Mouse (Mus musculus) limb, embryonic 11.5 days (tissue): Measurements from ENCODE around the gene Gpx3. TPM values are rescaled to one million over a fixed set of nuclear protein-coding genes. Genes with fewer than 3 reads are reported as not detected.

Experiments used
- ATAC-seq: fragments of 200-750 bp; cut with Nextera tagmentation; 2 replicates; pipeline ENCODE4 v1.8.0; 2017; ENCODE audit warnings: low read depth; ENCODE audit not compliant: insufficient number of reproducible peaks, low FRiP score, low TSS enrichment
- DNase-seq: peaks from one replicate; pipeline ENCODE4 v3.0.0-alpha.2; 2015; ENCODE audit warnings: low spot score
- H3K27ac ChIP-seq: fragments of 300-500 bp; sonication (generic); replicated peaks from 2 replicates; pipeline ENCODE4 v1.5.1; 2014; ENCODE audit warnings: low read depth, mild to moderate bottlenecking, low read length
- H3K27me3 ChIP-seq: fragments of 300-500 bp; sonication (generic); 2 replicates; pipeline ENCODE4 v1.6.1; 2014; ENCODE audit warnings: mild to moderate bottlenecking, low read length, mixed read lengths; ENCODE audit not compliant: control insufficient read depth, insufficient read depth
- H3K36me3 ChIP-seq: fragments of 300-500 bp; sonication (generic); 2 replicates; pipeline ENCODE4 v1.6.1; 2014; ENCODE audit warnings: mild to moderate bottlenecking, low read length, moderate library complexity, mixed read lengths; ENCODE audit not compliant: control insufficient read depth, insufficient read depth
- H3K4me1 ChIP-seq: fragments of 300-500 bp; sonication (generic); 2 replicates; pipeline ENCODE4 v1.6.1; 2014; ENCODE audit warnings: low read length, mixed read lengths; ENCODE audit not compliant: control insufficient read depth, insufficient read depth
- H3K4me2 ChIP-seq: fragments of 300-500 bp; sonication (generic); 2 replicates; pipeline ENCODE4 v1.6.1; 2014; ENCODE audit warnings: low read depth, mild to moderate bottlenecking, moderate library complexity; ENCODE audit not compliant: severe bottlenecking
- H3K4me3 ChIP-seq: fragments of 300-500 bp; sonication (generic); 2 replicates; pipeline ENCODE4 v1.5.1; 2014; ENCODE audit warnings: low read depth, low read length
- H3K9ac ChIP-seq: fragments of 300-500 bp; sonication (generic); 2 replicates; pipeline ENCODE4 v1.6.1; 2014; ENCODE audit warnings: mild to moderate bottlenecking, low read length
- H3K9me3 ChIP-seq: fragments of 300-500 bp; sonication (generic); 2 replicates; pipeline ENCODE4 v1.6.1; 2016; ENCODE audit warnings: low read length; ENCODE audit not compliant: control insufficient read depth
- WGBS: fragments of 180-500 bp; shearing (Covaris S2); extraction: QIAGEN DNeasy Blood & Tissue Kit; methylation state at CpG from one replicate; pipeline ENCODE4 v1.1.7; 2014; 5-methylcytosine and 5-hydroxymethylcytosine counted together
- polyA plus RNA-seq: library from polyadenylated mRNA; unstranded; fragments of >200 nt; fragmentation: Nextera tagmentation; extraction: Ambion mirVana; gene quantifications from 2 replicates; pipeline ENCODE4 v1.2.1, GENCODE M21; 2014

Gene Gpx3
- polyA plus RNA-seq, 1 experiment from 2014 or later: 49.9 TPM

GRCm38 (mm10) chr11:54911671-54912502, 9.6 kb downstream of the Gpx3 start:
- no peak for ATAC-seq
- Histone ChIP-seq H3K36me3 (peaks cover 3% of the 10 kb centered on the region; the same call in 1 of the 2 replicates), H3K9ac (no peak overlapping the region), H3K9me3 (no peaks in the 10 kb centered on the region), H3K4me1 (no peaks in the 10 kb centered on the region), H3K4me2 (no peak overlapping the region), H3K27ac (no peak overlapping the region), H3K4me3 (no peak overlapping the region), H3K27me3 (no peaks in the 10 kb centered on the region)
- no peak for DNase-seq
- 88% methylated on average over 7 of the region's 7 CpGs for WGBS

- no peak for DNase-seq
- Histone ChIP-seq H3K9ac (no peak overlapping the region), H3K4me1 (no peaks in the 10 kb centered on the region), H3K27ac (no peak overlapping the region), H3K4me3 (no peak overlapping the region), H3K36me3 (peaks cover 3% of the 10 kb centered on the region; the same call in 1 of the 2 replicates), H3K9me3 (no peaks in the 10 kb centered on the region), H3K4me2 (no peak overlapping the region), H3K27me3 (no peaks in the 10 kb centered on the region)
- 88% methylated on average over 9 of the region's 9 CpGs for WGBS
- no peak for ATAC-seq
Observed at GRCm38 (mm10) chr11:54912503-54913316, 10.5 kb downstream of the Gpx3 start.

- Histone ChIP-seq H3K9me3 (no peaks in the 10 kb centered on the region), H3K4me2 (no peak overlapping the region), H3K9ac (no peak overlapping the region), H3K4me1 (no peaks in the 10 kb centered on the region), H3K27me3 (no peaks in the 10 kb centered on the region), H3K27ac (no peak overlapping the region), H3K36me3 (peaks cover 3% of the 10 kb centered on the region; the same call in 1 of the 2 replicates), H3K4me3 (no peak overlapping the region)
- no peak for DNase-seq
- no peak for ATAC-seq
- 91% methylated on average over 5 of the region's 5 CpGs for WGBS
Observed at GRCm38 (mm10) chr11:54913841-54914240, 11.6 kb downstream of the Gpx3 start.

GRCm38 (mm10) chr11:54917461-54917860, 15.2 kb downstream of the Gpx3 start:
- H3K27ac ChIP-seq: no peak overlapping the region
- H3K27me3 ChIP-seq: no peaks in the 10 kb centered on the region
- 95% methylated on average over 7 of the region's 7 CpGs for WGBS
- H3K9me3 ChIP-seq: no peaks in the 10 kb centered on the region
- no peak for ATAC-seq
- no peak overlapping the region for H3K4me2 ChIP-seq
- H3K4me3 ChIP-seq: no peak overlapping the region
- H3K36me3 ChIP-seq: peaks cover 6% of the 10 kb centered on the region; the same call in 1 of the 2 replicates
- H3K4me1 ChIP-seq: no peaks in the 10 kb centered on the region
- no peak for DNase-seq
- no peak overlapping the region for H3K9ac ChIP-seq

GRCm38 (mm10) chr11:54918273-54918672, 16.0 kb downstream of the Gpx3 start:
- Histone ChIP-seq H3K9me3 (no peaks in the 10 kb centered on the region), H3K27me3 (no peaks in the 10 kb centered on the region), H3K27ac (no peak overlapping the region), H3K9ac (no peak overlapping the region), H3K4me1 (no peaks in the 10 kb centered on the region), H3K36me3 (peaks cover 6% of the 10 kb centered on the region; the same call in 1 of the 2 replicates), H3K4me2 (no peak overlapping the region), H3K4me3 (no peak overlapping the region)
- 85% methylated on average over 4 of the region's 4 CpGs for WGBS
- DNase-seq: no peak
- ATAC-seq: no peak

- Histone ChIP-seq H3K4me1 (no peaks in the 10 kb centered on the region), H3K27ac (no peak overlapping the region), H3K27me3 (no peaks in the 10 kb centered on the region), H3K9ac (no peak overlapping the region; the same call in 1 of the 2 replicates), H3K9me3 (no peaks in the 10 kb centered on the region), H3K36me3 (peaks cover 7% of the 10 kb centered on the region; the same call in 1 of the 2 replicates), H3K4me2 (no peak overlapping the region), H3K4me3 (no peak overlapping the region)
- 80% methylated on average over 11 of the region's 11 CpGs for WGBS
- DNase-seq (no peak), ATAC-seq (no peak)
Observed at GRCm38 (mm10) chr11:54920127-54920972, 18.1 kb downstream of the Gpx3 start.

GRCm38 (mm10) chr11:54920973-54921580, 18.8 kb downstream of the Gpx3 start:
- ATAC-seq (no peak), DNase-seq (no peak)
- Histone ChIP-seq H3K4me3 (no peak overlapping the region), H3K9me3 (no peaks in the 10 kb centered on the region), H3K27me3 (no peaks in the 10 kb centered on the region), H3K36me3 (peaks cover 7% of the 10 kb centered on the region; the same call in 1 of the 2 replicates), H3K9ac (no peak overlapping the region; the same call in 1 of the 2 replicates), H3K27ac (no peak overlapping the region), H3K4me2 (no peak overlapping the region), H3K4me1 (no peaks in the 10 kb centered on the region)
- WGBS: 78% methylated on average over 6 of the region's 6 CpGs
